Mouse (Mus musculus) frontal cortex, adult 2 months (tissue): ENCODE results near the gene Arl6ip5. TPM values are rescaled to one million over a fixed set of nuclear protein-coding genes. Genes with fewer than 3 reads are reported as not detected.
"Not testable (repeated sequence)": the region's sequence is repeated elsewhere in the genome, so short reads cannot be mapped to it uniquely, and the experiment has no call there.

Source experiments
- DNase-seq, 2 experiments: peaks; one replicate each; pipeline ENCODE4 v3.0.0; 2022; ENCODE audit warnings: low spot score in 1 of 2; ENCODE audit errors: extremely low spot score in 1 of 2
- polyA plus RNA-seq: library from polyadenylated mRNA; depleted of rRNA; stranded (reverse); fragments of >200 nt; gene quantifications from 2 replicates; pipeline ENCODE4 v1.2.3, GENCODE M21; 2012

The Arl6ip5 gene
- polyA plus RNA-seq, 1 experiment: 175 TPM

GRCm38 (mm10) chr6:97222931-97223467 lies 12.5 kb downstream of the Arl6ip5 start:
- no peak for DNase-seq

GRCm38 (mm10) chr6:97223566-97223965 lies 13.1 kb downstream of the Arl6ip5 start:
- no peak for DNase-seq

GRCm38 (mm10) chr6:97224505-97224904 lies 14.0 kb downstream of the Arl6ip5 start:
- no peak for DNase-seq

- no peak for DNase-seq
Observed at GRCm38 (mm10) chr6:97226083-97226491, 15.6 kb downstream of the Arl6ip5 start.

GRCm38 (mm10) chr6:97227067-97227847 lies 16.8 kb downstream of the Arl6ip5 start:
- no peak for DNase-seq

- DNase-seq: no peak
Observed at GRCm38 (mm10) chr6:97234911-97235668, 24.6 kb downstream of the Arl6ip5 start.

GRCm38 (mm10) chr6:97236088-97236487 lies 25.6 kb downstream of the Arl6ip5 start:
- no peak for DNase-seq

- DNase-seq: no peak
Observed at GRCm38 (mm10) chr6:97239360-97239759, 28.9 kb downstream of the Arl6ip5 start.

- no peak for DNase-seq
Observed at GRCm38 (mm10) chr6:97240092-97240491, 29.6 kb downstream of the Arl6ip5 start.

- DNase-seq: no peak
Observed at GRCm38 (mm10) chr6:97242522-97242921, 32.0 kb downstream of the Arl6ip5 start.

- DNase-seq: no peak
Observed at GRCm38 (mm10) chr6:97245200-97245599, 34.7 kb downstream of the Arl6ip5 start.

GRCm38 (mm10) chr6:97250966-97251365 lies 40.5 kb downstream of the Arl6ip5 start:
- peak; percentile 18 to 78 for DNase-seq

- no peak for DNase-seq
Observed at GRCm38 (mm10) chr6:97252086-97252485, 41.6 kb downstream of the Arl6ip5 start.

- DNase-seq: peak in 1 of 2 experiments; percentile 32
Observed at GRCm38 (mm10) chr6:97252711-97253221, 42.3 kb downstream of the Arl6ip5 start, which contains the start of gene Lmod3. Lmod3 (minus strand) TSS chr6:97252759.

GRCm38 (mm10) chr6:97258489-97258888 lies 48.0 kb downstream of the Arl6ip5 start:
- no peak for DNase-seq

- not testable (repeated sequence) for DNase-seq
Observed at GRCm38 (mm10) chr6:97259926-97260325, 49.4 kb downstream of the Arl6ip5 start.

GRCm38 (mm10) chr6:97262229-97262628 lies 51.7 kb downstream of the Arl6ip5 start:
- DNase-seq: no peak

GRCm38 (mm10) chr6:97263750-97264149 lies 53.3 kb downstream of the Arl6ip5 start:
- not testable (repeated sequence) for DNase-seq

- DNase-seq: no peak
Observed at GRCm38 (mm10) chr6:97265240-97265639, 54.8 kb downstream of the Arl6ip5 start.

- no peak for DNase-seq
Observed at GRCm38 (mm10) chr6:97265705-97266104, 55.2 kb downstream of the Arl6ip5 start.

GRCm38 (mm10) chr6:97266661-97267060 lies 56.2 kb downstream of the Arl6ip5 start:
- no peak for DNase-seq
